Mouse (Mus musculus) CH12.LX (cell line): ENCODE results near the gene Zbtb25. TPM values are rescaled to one million over a fixed set of nuclear protein-coding genes. Genes with fewer than 3 reads are reported as not detected.

Experiments
- DNase-seq: peaks from one replicate; pipeline ENCODE4 v3.0.0-alpha.2; 2013; ENCODE audit errors: extremely low read depth
- H3K27ac ChIP-seq: 2 replicates; pipeline ENCODE4 v1.5.1; 2012; ENCODE audit warnings: low read depth, mild to moderate bottlenecking, control low read depth, moderate library complexity; ENCODE audit not compliant: insufficient read depth
- H3K27me3 ChIP-seq: replicated peaks from 2 replicates; pipeline ENCODE3; 2012; ENCODE audit warnings: inconsistent platforms
- H3K36me3 ChIP-seq, 2 experiments: replicated peaks in 1 of 2; 2 replicates each; pipeline versions ENCODE3 to v1.6.1; 2012; ENCODE audit warnings: inconsistent platforms in 1 of 2, low read length in 1 of 2, mild to moderate bottlenecking in 1 of 2, mixed read lengths in 1 of 2, moderate library complexity in 1 of 2; ENCODE audit not compliant: control insufficient read depth in 1 of 2, insufficient read depth in 1 of 2
- H3K4me1 ChIP-seq, 2 experiments: 2 replicates each; pipeline ENCODE4 v1.6.1; 2012; ENCODE audit warnings: inconsistent platforms in 1 of 2, moderate library complexity in 1 of 2; ENCODE audit not compliant: insufficient read depth in 2 of 2, control insufficient read depth in 1 of 2
- H3K4me2 ChIP-seq: 2 replicates; pipeline ENCODE4 v1.6.1; 2012; ENCODE audit warnings: low read depth, mild to moderate bottlenecking, control low read depth; ENCODE audit not compliant: poor library complexity, insufficient read depth, severe bottlenecking
- H3K4me3 ChIP-seq, 3 experiments: fragments of 150-350 bp in 1 of 3; sonication (generic) in 1 of 3; replicated peaks in 1 of 3; 2 replicates each; pipeline versions ENCODE3 to v1.5.1; 2011 to 2012; ENCODE audit warnings: low read depth in 2 of 3, low read length in 2 of 3, mild to moderate bottlenecking in 2 of 3, moderate library complexity in 2 of 3, control low read depth in 1 of 3, improper control_type of control experiment in 1 of 3, inconsistent platforms in 1 of 3, mixed read lengths in 1 of 3; ENCODE audit not compliant: poor library complexity in 1 of 3
- H3K79me2 ChIP-seq: replicated peaks from 2 replicates; pipeline ENCODE4 v1.6.1; 2012; ENCODE audit warnings: mild to moderate bottlenecking, moderate library complexity; ENCODE audit not compliant: control insufficient read depth, poor library complexity, insufficient read depth, severe bottlenecking; ENCODE audit errors: extremely low read depth
- H3K9ac ChIP-seq: 2 replicates; pipeline ENCODE4 v1.6.1; 2012; ENCODE audit warnings: low read depth, mild to moderate bottlenecking, control low read depth, moderate library complexity; ENCODE audit not compliant: insufficient read depth
- H3K9me3 ChIP-seq: replicated peaks from 2 replicates; pipeline ENCODE3; 2012; ENCODE audit warnings: low read length, inconsistent platforms, mixed read lengths
- CHD2 ChIP-seq: IDR thresholded peaks from 2 replicates; pipeline ENCODE4 v1.6.1; 2011; ENCODE audit warnings: low read length, improper control_type of control experiment
- CTCF ChIP-seq, 2 experiments: IDR thresholded peaks in 1 of 2; conservative IDR thresholded peaks in 1 of 2; 2 replicates each; pipeline ENCODE4 v1.5.1; 2011 to 2012; ENCODE audit warnings: low read depth in 2 of 2, low read length in 2 of 2, improper control_type of control experiment in 1 of 2, inconsistent platforms in 1 of 2, mild to moderate bottlenecking in 1 of 2, moderate library complexity in 1 of 2
- EP300 ChIP-seq: IDR thresholded peaks from 2 replicates; pipeline ENCODE4 v1.6.1; 2011; ENCODE audit warnings: low read length, improper control_type of control experiment
- ETS1 ChIP-seq: conservative IDR thresholded peaks from 2 replicates; pipeline ENCODE4 v1.6.1; 2012; ENCODE audit warnings: low read depth, mild to moderate bottlenecking, inconsistent platforms, low read length, improper control_type of control experiment, moderate library complexity
- GABPA ChIP-seq: IDR thresholded peaks from 2 replicates; pipeline ENCODE4 v1.6.1; 2012; ENCODE audit warnings: low read depth, low read length, improper control_type of control experiment, inconsistent platforms; ENCODE audit not compliant: insufficient replicate concordance
- IRF4 ChIP-seq: IDR thresholded peaks from 2 replicates; pipeline ENCODE4 v1.6.1; 2014; ENCODE audit warnings: low read depth, mild to moderate bottlenecking, inconsistent platforms, low read length, improper control_type of control experiment
- JUN ChIP-seq: IDR thresholded peaks from 2 replicates; pipeline ENCODE4 v1.6.1; 2011; ENCODE audit warnings: low read depth, mild to moderate bottlenecking, low read length, improper control_type of control experiment, moderate library complexity; ENCODE audit not compliant: insufficient read depth
- MAX ChIP-seq: IDR thresholded peaks from 2 replicates; pipeline ENCODE4 v1.6.1; 2011; ENCODE audit warnings: low read length, improper control_type of control experiment
- MAZ ChIP-seq: IDR thresholded peaks from 2 replicates; pipeline ENCODE4 v1.6.1; 2012; ENCODE audit warnings: low read depth, mild to moderate bottlenecking, inconsistent platforms, low read length, improper control_type of control experiment, moderate library complexity
- POLR2A ChIP-seq: IDR thresholded peaks from 2 replicates; pipeline ENCODE4 v1.6.1; 2011; ENCODE audit warnings: low read depth, mild to moderate bottlenecking, improper control_type of control experiment, low read length
- RAD21 ChIP-seq: IDR thresholded peaks from 2 replicates; pipeline ENCODE4 v1.6.1; 2011; ENCODE audit warnings: low read depth, mild to moderate bottlenecking, low read length, improper control_type of control experiment, moderate library complexity
- RCOR1 ChIP-seq: conservative IDR thresholded peaks from 2 replicates; pipeline ENCODE4 v1.6.1; 2012; ENCODE audit warnings: low read depth, mild to moderate bottlenecking, inconsistent platforms, low read length, improper control_type of control experiment
- SIN3A ChIP-seq: IDR thresholded peaks from 2 replicates; pipeline ENCODE4 v1.6.1; 2012; ENCODE audit warnings: low read length, improper control_type of control experiment, inconsistent platforms
- SMC3 ChIP-seq: IDR thresholded peaks from 2 replicates; pipeline ENCODE4 v1.6.1; 2011; ENCODE audit warnings: low read depth, low read length, improper control_type of control experiment
- TBP ChIP-seq: conservative IDR thresholded peaks from 2 replicates; pipeline ENCODE4 v1.6.1; 2011; ENCODE audit warnings: low read depth, low read length, improper control_type of control experiment
- TCF12 ChIP-seq: IDR thresholded peaks from 2 replicates; pipeline ENCODE4 v1.6.1; 2014; ENCODE audit warnings: low read depth, mild to moderate bottlenecking, inconsistent platforms, low read length, improper control_type of control experiment
- USF2 ChIP-seq: conservative IDR thresholded peaks from 2 replicates; pipeline ENCODE4 v1.6.1; 2011; ENCODE audit warnings: low read depth, low read length, improper control_type of control experiment
- ZMIZ1 ChIP-seq: IDR thresholded peaks from 2 replicates; pipeline ENCODE4 v1.6.1; 2012; ENCODE audit warnings: low read depth, mild to moderate bottlenecking, inconsistent platforms, low read length, improper control_type of control experiment
- dilution Hi-C: fragments of 300-500 bp; cut with MboI; formaldehyde crosslinking; loops from 2 replicates; pipeline ENCODE4 v1.14.3; 2020; ENCODE audit warnings: low sequenced_read_pairs; ENCODE audit not compliant: extremely low pct_unique_long_range_greater_than_20kb, extremely low pct_ligation_motif_present
- in situ Hi-C: fragments of 300-500 bp; cut with MboI; formaldehyde crosslinking; loops from 3 replicates; pipeline ENCODE4 v1.14.3; 2019; ENCODE audit warnings: low sequenced_read_pairs, low pct_ligation_motif_present, low pct_unique_long_range_greater_than_20kb, mixed read lengths
- polyA plus RNA-seq: library from polyadenylated mRNA; unstranded; fragments of >175 nt; gene quantifications from 2 replicates; pipeline ENCODE4 v1.2.1, GENCODE M21; 2012; ENCODE audit warnings: low read depth; ENCODE audit not compliant: insufficient read length
- total RNA-seq, 2 experiments: library from RNA; depleted of rRNA; stranded (reverse); fragments of 300-350 nt in 1 of 2; fragments of >200 nt in 1 of 2; gene quantifications; 2 replicates each; pipeline ENCODE4 v1.2.3; 2012 to 2014

The Zbtb25 gene
- total and polyA plus RNA-seq, 3 experiments = 7.2 to 18.7 (median 7.3) TPM

- dilution Hi-C loops = no loop called here
- Histone ChIP-seq H3K9ac (no peak overlapping the region), H3K36me3 (peaks cover 38 to 63% of the 10 kb centered on the region in 2 experiments), H3K4me1 (peaks cover 0 to 19% of the 10 kb centered on the region in 2 experiments; a peak in 2 of 4 replicates), H3K79me2 (peaks cover 2% of the 10 kb centered on the region; the same call in 1 of the 2 replicates), H3K27me3 (no peaks in the 10 kb centered on the region), H3K4me2 (no peak overlapping the region), H3K27ac (0 out of 2 replicates have a peak overlapping the region, but pooled peaks have one; percentile 35), H3K9me3 (no peaks in the 10 kb centered on the region), H3K4me3 (no peak overlapping the region)
- in situ Hi-C loops = loop anchor here (25.0 kb wide), 1 partner anchor 337 kb away; no protein-coding TSS in a partner anchor
- no peak for DNase-seq
- TF ChIP-seq RCOR1 (no peak), USF2 (no peak), SMC3 (no peak), EP300 (0 out of 2 replicates have a peak, but pooled peaks have one; percentile 40), TCF12 (peak; percentile 59; the same call in 1 of the 2 replicates), GABPA (no peak), TBP (no peak), ETS1 (peak; percentile 58), ZMIZ1 (no peak), POLR2A (no peak), MAX (no peak), JUN (no peak), SIN3A (peak; percentile 68), CHD2 (no peak)
Measured at GRCm38 (mm10) chr12:76349680-76350220, 19.7 kb downstream of the Zbtb25 start.

DNA sequence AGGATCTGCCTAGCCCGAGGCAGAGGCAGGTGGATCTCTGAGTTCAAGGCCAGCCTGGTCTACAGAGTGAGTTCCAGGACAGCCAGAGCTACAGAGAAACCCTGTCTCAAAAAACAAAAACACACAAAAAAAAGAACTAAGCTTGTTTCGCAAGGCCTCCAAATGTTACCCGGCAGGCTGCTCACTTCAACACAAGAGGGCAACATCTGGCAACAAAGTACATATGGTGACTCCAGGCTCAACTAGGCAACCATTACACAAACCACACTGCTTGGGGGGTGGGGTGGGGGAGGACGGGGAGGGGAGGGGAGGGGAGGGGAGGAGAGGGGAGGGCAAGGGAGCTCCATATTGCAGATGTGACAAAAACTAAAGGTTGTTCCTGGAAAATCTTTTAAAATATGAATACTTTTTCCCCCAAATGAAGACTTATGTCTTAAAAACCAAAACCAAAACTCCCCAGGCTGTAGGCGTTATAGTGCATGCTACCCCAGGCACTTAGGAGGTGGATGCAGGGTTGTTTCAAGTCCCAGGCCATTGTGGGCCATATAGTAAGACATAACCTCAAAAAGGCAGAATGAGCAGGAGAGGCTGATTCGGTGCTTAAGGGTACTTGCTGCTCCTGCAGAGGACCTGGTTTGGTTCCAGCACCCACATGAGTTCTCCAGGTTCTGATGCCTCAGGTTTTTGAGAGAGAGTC lies 23.5 kb downstream of the Zbtb25 start:
- peaks cover 0 to 20% of the 10 kb centered on the region in 2 experiments; a peak in 2 of 4 replicates for H3K4me1 ChIP-seq
- H3K4me2 ChIP-seq = peak overlapping the region; percentile 55
- no peak overlapping the region for H3K4me3 ChIP-seq
- no peak overlapping the region for H3K9ac ChIP-seq
- TF ChIP-seq TCF12 (peak; percentile 38; the same call in 1 of the 2 replicates), SMC3 (peak; percentile 75), CTCF (conservative IDR thresholded peaks at IDR 0.05 in 1 of 2, IDR thresholded peaks at IDR 0.05 in 1 of 2; ENCODE audit: low read depth in 2 of 2, low read length in 2 of 2) (peak in 1 of 2 experiments; percentile 71; a peak in 2 of 4 replicates), RAD21 (peak; percentile 67), IRF4 (no peak), MAZ (0 out of 2 replicates have a peak, but pooled peaks have one; percentile 32), CHD2 (no peak; the same call in 1 of the 2 replicates)
- dilution Hi-C loops = no loop called here
- DNase-seq = peak; percentile 41
- in situ Hi-C loops = loop anchor here (25.0 kb wide), 1 partner anchor 334 kb away; no protein-coding TSS in a partner anchor
- H3K27ac ChIP-seq = no peak overlapping the region
- peaks cover 23 to 60% of the 10 kb centered on the region in 2 experiments for H3K36me3 ChIP-seq
- H3K9me3 ChIP-seq = no peaks in the 10 kb centered on the region
- H3K27me3 ChIP-seq = no peaks in the 10 kb centered on the region
- H3K79me2 ChIP-seq = no peaks in the 10 kb centered on the region; the same call in 1 of the 2 replicates
